Mouse (Mus musculus): ENCODE data around the gene Gm21964. TPM values are rescaled to one million over a fixed set of nuclear protein-coding genes. Genes with fewer than 3 reads are reported as not detected.

Gene Gm21964
- not detected in 2 replicates for polyA plus RNA-seq (2011; ENCODE audit: insufficient read depth, insufficient read length, low read depth, missing spikeins)

- Histone ChIP-seq H3K27ac (ENCODE audit: insufficient read depth, low read length) (no peak within 1 kb of the TSS), H3K4me3 (ENCODE audit: low read depth, low read length) (no peak within 1 kb of the TSS), H3K36me3 (ENCODE audit: control insufficient read depth, insufficient read depth, low read length, poor library complexity, severe bottlenecking) (no peaks in the 10 kb centered on the region), H3K4me1 (ENCODE audit: control insufficient read depth, insufficient read depth, low read length) (no peaks in the 10 kb centered on the region), H3K27me3 (ENCODE audit: control insufficient read depth, insufficient read depth, low read length, poor library complexity, severe bottlenecking) (no peaks in the 10 kb centered on the region), H3K9ac (ENCODE audit: low read depth, poor library complexity, severe bottlenecking) (no peak within 1 kb of the TSS), H3K9me3 (replicated peaks; ENCODE audit: control insufficient read depth, insufficient read depth, low read length, poor library complexity, severe bottlenecking) (no peaks in the 10 kb centered on the region)
- no peak for TF ChIP-seq POLR2A (IDR thresholded peaks at IDR 0.05; ENCODE audit: insufficient read depth, low read length)
Observed at GRCm38 (mm10) chr8:110100907-110101306, at the start of gene Gm21964. Gm21964 (plus strand) TSS chr8:110101207.

- Histone ChIP-seq H3K4me3 (ENCODE audit: low read depth, low read length) (no peak overlapping the region), H3K27me3 (ENCODE audit: control insufficient read depth, insufficient read depth, low read length, poor library complexity, severe bottlenecking) (no peaks in the 10 kb centered on the region; the same call in 1 of the 2 replicates)
Observed at GRCm38 (mm10) chr8:110051208-110051607, 49.8 kb upstream of the Gm21964 start.

GRCm38 (mm10) chr8:110058207-110058606 lies 42.8 kb upstream of the Gm21964 start:
- Histone ChIP-seq H3K27ac (ENCODE audit: insufficient read depth, low read length) (no peak overlapping the region), H3K4me1 (ENCODE audit: control insufficient read depth, insufficient read depth, low read length) (no peaks in the 10 kb centered on the region), H3K9me3 (replicated peaks; ENCODE audit: control insufficient read depth, insufficient read depth, low read length, poor library complexity, severe bottlenecking) (peaks cover 8% of the 10 kb centered on the region), H3K9ac (ENCODE audit: low read depth, poor library complexity, severe bottlenecking) (no peak overlapping the region), H3K27me3 (ENCODE audit: control insufficient read depth, insufficient read depth, low read length, poor library complexity, severe bottlenecking) (no peaks in the 10 kb centered on the region), H3K4me3 (ENCODE audit: low read depth, low read length) (no peak overlapping the region), H3K36me3 (ENCODE audit: control insufficient read depth, insufficient read depth, low read length, poor library complexity, severe bottlenecking) (no peaks in the 10 kb centered on the region)
- TF ChIP-seq POLR2A (IDR thresholded peaks at IDR 0.05; ENCODE audit: insufficient read depth, low read length): no peak

More at GRCm38 (mm10) chr8:110051208-110051607, 49.8 kb upstream of the Gm21964 start:
- no peaks in the 10 kb centered on the region for H3K36me3 ChIP-seq (ENCODE audit: control insufficient read depth, insufficient read depth, low read length, poor library complexity, severe bottlenecking)
- no peak overlapping the region for H3K27ac ChIP-seq (ENCODE audit: insufficient read depth, low read length)
- TF ChIP-seq EP300 (IDR thresholded peaks at IDR 0.05; ENCODE audit: insufficient read depth, low read depth, low read length) (no peak), POLR2A (IDR thresholded peaks at IDR 0.05; ENCODE audit: insufficient read depth, low read length) (no peak), CTCF (IDR thresholded peaks at IDR 0.05; ENCODE audit: low read depth, low read length) (no peak)
- no peak overlapping the region for H3K9ac ChIP-seq (ENCODE audit: low read depth, poor library complexity, severe bottlenecking)
- H3K4me1 ChIP-seq (ENCODE audit: control insufficient read depth, insufficient read depth, low read length): no peaks in the 10 kb centered on the region
- H3K9me3 ChIP-seq (replicated peaks; ENCODE audit: control insufficient read depth, insufficient read depth, low read length, poor library complexity, severe bottlenecking): no peaks in the 10 kb centered on the region

GRCm38 (mm10) chr8:110064161-110064560 lies 36.8 kb upstream of the Gm21964 start:
- H3K9me3 ChIP-seq (replicated peaks; ENCODE audit: control insufficient read depth, insufficient read depth, low read length, poor library complexity, severe bottlenecking): peaks cover 8% of the 10 kb centered on the region
- no peak for TF ChIP-seq EP300 (IDR thresholded peaks at IDR 0.05; ENCODE audit: insufficient read depth, low read depth, low read length)
- no peak for TF ChIP-seq POLR2A (IDR thresholded peaks at IDR 0.05; ENCODE audit: insufficient read depth, low read length)
- TF ChIP-seq CTCF (IDR thresholded peaks at IDR 0.05; ENCODE audit: low read depth, low read length): no peak
- H3K36me3 ChIP-seq (ENCODE audit: control insufficient read depth, insufficient read depth, low read length, poor library complexity, severe bottlenecking): no peaks in the 10 kb centered on the region
- no peak overlapping the region for H3K4me3 ChIP-seq (ENCODE audit: low read depth, low read length)
- H3K9ac ChIP-seq (ENCODE audit: low read depth, poor library complexity, severe bottlenecking): no peak overlapping the region
- no peaks in the 10 kb centered on the region for H3K4me1 ChIP-seq (ENCODE audit: control insufficient read depth, insufficient read depth, low read length)
- H3K27ac ChIP-seq (ENCODE audit: insufficient read depth, low read length): no peak overlapping the region
- H3K27me3 ChIP-seq (ENCODE audit: control insufficient read depth, insufficient read depth, low read length, poor library complexity, severe bottlenecking): no peaks in the 10 kb centered on the region

GRCm38 (mm10) chr8:110064606-110065365 lies 36.2 kb upstream of the Gm21964 start:
- Histone ChIP-seq H3K4me3 (ENCODE audit: low read depth, low read length) (no peak overlapping the region), H3K4me1 (ENCODE audit: control insufficient read depth, insufficient read depth, low read length) (no peaks in the 10 kb centered on the region), H3K36me3 (ENCODE audit: control insufficient read depth, insufficient read depth, low read length, poor library complexity, severe bottlenecking) (no peaks in the 10 kb centered on the region), H3K27me3 (ENCODE audit: control insufficient read depth, insufficient read depth, low read length, poor library complexity, severe bottlenecking) (no peaks in the 10 kb centered on the region), H3K9me3 (replicated peaks; ENCODE audit: control insufficient read depth, insufficient read depth, low read length, poor library complexity, severe bottlenecking) (peaks cover 8% of the 10 kb centered on the region), H3K9ac (ENCODE audit: low read depth, poor library complexity, severe bottlenecking) (no peak overlapping the region), H3K27ac (ENCODE audit: insufficient read depth, low read length) (no peak overlapping the region)
- no peak for TF ChIP-seq EP300 (IDR thresholded peaks at IDR 0.05; ENCODE audit: insufficient read depth, low read depth, low read length)
- TF ChIP-seq POLR2A (IDR thresholded peaks at IDR 0.05; ENCODE audit: insufficient read depth, low read length): no peak
- TF ChIP-seq CTCF (IDR thresholded peaks at IDR 0.05; ENCODE audit: low read depth, low read length): no peak

GRCm38 (mm10) chr8:110065676-110066075 lies 35.3 kb upstream of the Gm21964 start:
- Histone ChIP-seq H3K27ac (ENCODE audit: insufficient read depth, low read length) (no peak overlapping the region), H3K4me1 (ENCODE audit: control insufficient read depth, insufficient read depth, low read length) (no peaks in the 10 kb centered on the region), H3K9ac (ENCODE audit: low read depth, poor library complexity, severe bottlenecking) (no peak overlapping the region), H3K4me3 (ENCODE audit: low read depth, low read length) (no peak overlapping the region), H3K27me3 (ENCODE audit: control insufficient read depth, insufficient read depth, low read length, poor library complexity, severe bottlenecking) (no peaks in the 10 kb centered on the region), H3K36me3 (ENCODE audit: control insufficient read depth, insufficient read depth, low read length, poor library complexity, severe bottlenecking) (no peaks in the 10 kb centered on the region), H3K9me3 (replicated peaks; ENCODE audit: control insufficient read depth, insufficient read depth, low read length, poor library complexity, severe bottlenecking) (peaks cover 8% of the 10 kb centered on the region)
- no peak for TF ChIP-seq CTCF (IDR thresholded peaks at IDR 0.05; ENCODE audit: low read depth, low read length)
- TF ChIP-seq EP300 (IDR thresholded peaks at IDR 0.05; ENCODE audit: insufficient read depth, low read depth, low read length): no peak
- no peak for TF ChIP-seq POLR2A (IDR thresholded peaks at IDR 0.05; ENCODE audit: insufficient read depth, low read length)

Data from ES-Bruce4 (cell line).